Mouse (Mus musculus): Measurements from ENCODE around the gene C2cd5. TPM values are rescaled to one million over a fixed set of nuclear protein-coding genes. Genes with fewer than 3 reads are reported as not detected.
"Not testable (repeated sequence)": the region's sequence is repeated elsewhere in the genome, so short reads cannot be mapped to it uniquely, and the experiment has no call there.

C2cd5 gene
- polyA plus RNA-seq, 1 experiment from 2014 or later, result 28.5 TPM

DNA sequence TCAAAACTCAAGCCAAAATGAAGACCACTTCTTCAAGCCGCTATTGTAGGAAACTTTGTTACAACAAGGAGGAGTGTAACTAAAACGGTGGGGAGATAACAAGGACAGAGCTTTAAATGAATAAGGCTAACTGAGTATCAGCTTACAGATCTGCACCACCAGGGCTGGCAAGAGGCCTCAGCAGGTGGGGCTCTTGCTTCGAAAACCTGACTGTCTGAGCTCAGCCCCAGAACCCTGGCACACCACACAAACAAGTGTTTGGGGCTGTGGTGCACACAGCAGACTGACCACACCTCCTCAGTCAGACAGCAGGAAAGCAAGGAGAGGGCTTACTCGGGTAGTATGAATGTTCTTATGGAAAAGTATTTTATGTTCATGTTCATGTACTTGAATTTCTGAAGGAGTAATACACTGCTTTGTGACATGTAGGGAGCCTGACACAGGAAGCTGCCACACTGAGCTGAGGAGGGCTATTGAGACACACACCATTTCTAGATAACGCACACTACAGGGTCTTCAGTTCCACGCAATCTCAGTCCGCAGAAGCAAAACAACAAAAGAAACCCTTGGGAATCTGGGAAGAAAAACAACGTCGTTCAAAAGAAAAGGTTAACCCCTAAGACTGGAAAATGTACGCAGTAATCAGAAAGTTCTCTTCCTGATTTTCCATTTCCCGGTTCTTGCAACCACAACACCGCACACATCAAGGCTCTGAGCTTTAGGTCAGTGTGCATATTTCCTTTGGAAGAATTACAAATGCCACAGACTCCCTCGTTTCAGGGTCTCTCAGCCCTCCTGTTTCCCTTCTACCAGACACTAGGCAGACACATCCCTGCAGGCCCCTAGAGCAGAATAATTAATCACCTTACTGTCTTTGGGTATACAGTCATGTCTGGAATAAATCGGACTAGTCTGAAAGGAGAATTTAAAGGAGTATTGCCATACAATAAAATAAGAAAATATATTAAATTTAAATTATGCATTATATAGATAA, 105.9 kb downstream of the C2cd5 start:
- no peaks in the 10 kb centered on the region for H3K9me3 ChIP-seq
- H3K27me3 ChIP-seq (ENCODE audit: insufficient read depth, poor library complexity, severe bottlenecking), result no peaks in the 10 kb centered on the region; the same call in 1 of the 2 replicates
- peak overlapping the region; percentile 83 for H3K27ac ChIP-seq
- no peaks in the 10 kb centered on the region for H3K36me3 ChIP-seq
- H3K4me1 ChIP-seq, result peaks cover 42% of the 10 kb centered on the region
- 26% methylated on average over 14 of the region's 14 CpGs for WGBS
- DNase-seq (ENCODE audit: low spot score), result peak; percentile 79
- 0 out of 2 replicates have a peak overlapping the region, but pooled peaks have one; percentile 6 for H3K4me3 ChIP-seq

- peak overlapping the region; percentile 83 for H3K27ac ChIP-seq
- H3K36me3 ChIP-seq, result no peaks in the 10 kb centered on the region
- no peak overlapping the region for H3K4me3 ChIP-seq
- no peaks in the 10 kb centered on the region for H3K9me3 ChIP-seq
- peaks cover 42% of the 10 kb centered on the region for H3K4me1 ChIP-seq
- WGBS, result 75% methylated on average over 2 of the region's 2 CpGs
- no peaks in the 10 kb centered on the region; the same call in 1 of the 2 replicates for H3K27me3 ChIP-seq (ENCODE audit: insufficient read depth, poor library complexity, severe bottlenecking)
- DNase-seq (ENCODE audit: low spot score), result peak; percentile 45
These were observed 107.0 kb downstream of the C2cd5 start for GRCm38 (mm10) chr6:142992971-142993370.

DNA sequence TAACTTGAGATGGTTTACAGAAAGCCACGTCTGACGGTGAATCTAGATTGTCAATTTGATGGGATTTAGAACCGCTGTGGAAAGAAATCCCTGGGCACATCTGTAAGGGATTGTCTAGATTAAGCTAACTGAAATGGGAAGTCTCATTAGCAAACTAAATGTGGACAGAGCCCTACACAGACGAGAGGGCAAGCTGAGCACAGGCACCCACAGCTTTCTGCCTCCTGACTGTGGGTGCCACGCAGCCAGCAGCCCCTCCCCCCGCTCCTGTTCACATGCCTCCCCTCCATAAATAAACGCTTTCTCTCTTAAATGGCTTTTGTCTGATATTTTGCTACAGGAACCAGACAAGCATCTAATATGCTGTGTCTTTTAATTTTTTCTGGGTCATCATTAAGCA, 107.8 kb downstream of the C2cd5 start:
- no peaks in the 10 kb centered on the region for H3K9me3 ChIP-seq
- DNase-seq (ENCODE audit: low spot score), result peak; percentile 24
- H3K27ac ChIP-seq, result peak overlapping the region; percentile 47
- H3K36me3 ChIP-seq, result no peaks in the 10 kb centered on the region
- H3K4me1 ChIP-seq, result peaks cover 42% of the 10 kb centered on the region
- 48% methylated on average over 7 of the region's 7 CpGs for WGBS
- H3K27me3 ChIP-seq (ENCODE audit: insufficient read depth, poor library complexity, severe bottlenecking), result no peaks in the 10 kb centered on the region; the same call in 1 of the 2 replicates
- H3K4me3 ChIP-seq, result no peak overlapping the region

DNA sequence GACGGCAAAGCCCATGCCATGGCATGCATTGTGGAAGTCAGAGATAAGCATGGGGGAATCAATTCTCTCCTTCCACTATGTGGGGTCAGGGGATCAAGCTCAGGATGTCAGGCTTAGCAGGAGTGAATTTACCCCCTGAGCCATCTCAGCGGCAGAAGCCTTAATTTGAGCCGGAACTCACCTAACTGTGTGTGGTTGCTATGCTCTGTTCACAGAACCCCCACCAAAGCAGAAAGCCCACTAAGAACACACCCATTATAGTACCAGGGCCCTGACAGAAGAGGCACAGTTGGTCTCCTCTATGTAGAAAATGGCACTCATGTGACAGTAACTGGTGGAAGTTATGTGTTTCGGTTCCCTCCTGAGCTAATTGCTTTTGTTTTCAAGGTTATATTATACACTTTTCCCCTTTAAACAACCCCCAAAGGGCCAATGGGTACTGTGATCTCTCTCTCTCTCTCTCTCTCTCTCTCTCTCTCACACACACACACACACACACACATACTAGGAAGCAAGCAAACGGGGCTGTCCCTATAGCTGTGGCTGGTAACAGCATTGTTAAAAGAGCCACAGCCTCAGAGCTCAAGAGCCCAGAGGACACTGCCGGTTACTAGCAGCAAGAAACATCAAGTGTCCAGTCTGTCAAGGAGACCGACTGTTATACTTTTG, 108.4 kb downstream of the C2cd5 start:
- H3K27ac ChIP-seq, result peak overlapping the region; percentile 47
- DNase-seq (ENCODE audit: low spot score), result peak; percentile 55
- 43% methylated on average over 7 of the region's 7 CpGs for WGBS
- H3K36me3 ChIP-seq, result no peaks in the 10 kb centered on the region
- H3K27me3 ChIP-seq (ENCODE audit: insufficient read depth, poor library complexity, severe bottlenecking), result no peaks in the 10 kb centered on the region; the same call in 1 of the 2 replicates
- H3K9me3 ChIP-seq, result no peaks in the 10 kb centered on the region
- no peak overlapping the region for H3K4me3 ChIP-seq
- peaks cover 42% of the 10 kb centered on the region for H3K4me1 ChIP-seq

GRCm38 (mm10) chr6:142990516-142990915, 109.4 kb downstream of the C2cd5 start:
- DNase-seq (ENCODE audit: low spot score), result peak; percentile 66
- H3K27ac ChIP-seq, result no peak overlapping the region
- no peak overlapping the region for H3K4me3 ChIP-seq
- no peaks in the 10 kb centered on the region for H3K9me3 ChIP-seq
- WGBS, result 78% methylated on average over 9 of the region's 9 CpGs
- H3K27me3 ChIP-seq (ENCODE audit: insufficient read depth, poor library complexity, severe bottlenecking), result no peaks in the 10 kb centered on the region; the same call in 1 of the 2 replicates
- no peaks in the 10 kb centered on the region for H3K36me3 ChIP-seq
- H3K4me1 ChIP-seq, result peaks cover 39% of the 10 kb centered on the region

DNA sequence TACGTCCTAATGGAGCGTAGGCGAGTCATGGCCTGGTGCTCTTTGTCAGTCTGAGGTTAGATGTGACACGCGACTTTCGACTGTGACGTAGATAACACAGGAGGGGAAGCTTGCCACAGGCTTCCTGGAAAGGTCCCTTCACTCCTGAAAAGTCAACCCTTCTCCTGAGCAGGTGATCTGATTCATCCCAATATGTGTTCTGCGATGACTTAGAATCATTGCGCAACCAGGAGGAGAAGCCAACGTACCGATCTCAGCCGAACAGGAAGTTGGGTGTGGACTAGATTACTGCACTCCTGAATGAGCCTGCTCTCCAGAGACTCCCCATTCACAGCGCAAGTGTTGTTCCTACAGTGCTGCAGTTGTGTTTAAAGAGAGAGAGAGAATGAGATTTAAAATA, 110.4 kb downstream of the C2cd5 start:
- DNase-seq (ENCODE audit: low spot score), result peak; percentile 75
- Histone ChIP-seq H3K4me1 (peaks cover 34% of the 10 kb centered on the region), H3K4me3 (no peak overlapping the region), H3K27me3 (ENCODE audit: insufficient read depth, poor library complexity, severe bottlenecking) (no peaks in the 10 kb centered on the region; the same call in 1 of the 2 replicates), H3K36me3 (no peaks in the 10 kb centered on the region), H3K9me3 (no peaks in the 10 kb centered on the region), H3K27ac (no peak overlapping the region)
- 72% methylated on average over 13 of the region's 13 CpGs for WGBS

DNA sequence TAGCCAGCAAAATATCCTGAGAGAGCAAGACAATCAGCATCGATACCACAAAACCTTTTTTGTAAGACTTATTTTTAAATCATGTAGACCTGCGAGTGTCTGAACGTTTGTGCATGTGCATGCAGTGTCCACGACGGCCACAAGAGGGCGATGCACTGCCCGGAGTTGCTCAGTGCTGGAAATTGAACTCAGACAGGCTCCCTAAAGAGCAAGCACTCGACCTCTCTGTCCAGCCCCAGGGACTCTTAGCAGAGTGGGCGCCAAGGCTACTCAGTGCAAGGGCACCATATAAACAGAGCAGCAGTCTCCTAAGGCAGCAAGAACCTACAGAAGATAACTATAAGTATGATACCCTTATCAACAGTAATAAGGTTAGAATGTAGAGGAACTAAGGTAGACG, 111.2 kb downstream of the C2cd5 start:
- Histone ChIP-seq H3K4me1 (peaks cover 28% of the 10 kb centered on the region), H3K27ac (no peak overlapping the region), H3K36me3 (no peaks in the 10 kb centered on the region), H3K9me3 (no peaks in the 10 kb centered on the region), H3K27me3 (ENCODE audit: insufficient read depth, poor library complexity, severe bottlenecking) (no peaks in the 10 kb centered on the region; the same call in 1 of the 2 replicates), H3K4me3 (no peak overlapping the region)
- DNase-seq (ENCODE audit: low spot score), result peak; percentile 80
- WGBS, result 30% methylated on average over 10 of the region's 10 CpGs

- no peaks in the 10 kb centered on the region for H3K36me3 ChIP-seq
- H3K4me1 ChIP-seq, result peaks cover 23% of the 10 kb centered on the region
- H3K27me3 ChIP-seq (ENCODE audit: insufficient read depth, poor library complexity, severe bottlenecking), result no peaks in the 10 kb centered on the region; the same call in 1 of the 2 replicates
- peak; percentile 68 for DNase-seq (ENCODE audit: low spot score)
- H3K4me3 ChIP-seq, result no peak overlapping the region
- H3K9me3 ChIP-seq, result no peaks in the 10 kb centered on the region
- no peak overlapping the region for H3K27ac ChIP-seq
- 63% methylated on average over 6 of the region's 6 CpGs for WGBS
These were observed 111.7 kb downstream of the C2cd5 start for GRCm38 (mm10) chr6:142988231-142988630.

- 71% methylated on average over 6 of the region's 6 CpGs for WGBS
- Histone ChIP-seq H3K4me1 (peaks cover 19% of the 10 kb centered on the region), H3K36me3 (no peaks in the 10 kb centered on the region), H3K9me3 (no peaks in the 10 kb centered on the region), H3K4me3 (no peak overlapping the region), H3K27me3 (ENCODE audit: insufficient read depth, poor library complexity, severe bottlenecking) (no peaks in the 10 kb centered on the region), H3K27ac (no peak overlapping the region)
- DNase-seq (ENCODE audit: low spot score), result peak; percentile 51
These were observed 112.3 kb downstream of the C2cd5 start for GRCm38 (mm10) chr6:142987616-142988015.

- H3K27me3 ChIP-seq (ENCODE audit: insufficient read depth, poor library complexity, severe bottlenecking); H3K9me3 ChIP-seq; H3K4me3 ChIP-seq; H3K27ac ChIP-seq; H3K36me3 ChIP-seq: not testable (repeated sequence)
- 86% methylated on average over 9 of the region's 9 CpGs for WGBS
- peaks cover 11% of the 10 kb centered on the region for H3K4me1 ChIP-seq
- DNase-seq (ENCODE audit: low spot score), result peak; percentile 17
These were observed 113.2 kb downstream of the C2cd5 start for GRCm38 (mm10) chr6:142986706-142987105.

DNA sequence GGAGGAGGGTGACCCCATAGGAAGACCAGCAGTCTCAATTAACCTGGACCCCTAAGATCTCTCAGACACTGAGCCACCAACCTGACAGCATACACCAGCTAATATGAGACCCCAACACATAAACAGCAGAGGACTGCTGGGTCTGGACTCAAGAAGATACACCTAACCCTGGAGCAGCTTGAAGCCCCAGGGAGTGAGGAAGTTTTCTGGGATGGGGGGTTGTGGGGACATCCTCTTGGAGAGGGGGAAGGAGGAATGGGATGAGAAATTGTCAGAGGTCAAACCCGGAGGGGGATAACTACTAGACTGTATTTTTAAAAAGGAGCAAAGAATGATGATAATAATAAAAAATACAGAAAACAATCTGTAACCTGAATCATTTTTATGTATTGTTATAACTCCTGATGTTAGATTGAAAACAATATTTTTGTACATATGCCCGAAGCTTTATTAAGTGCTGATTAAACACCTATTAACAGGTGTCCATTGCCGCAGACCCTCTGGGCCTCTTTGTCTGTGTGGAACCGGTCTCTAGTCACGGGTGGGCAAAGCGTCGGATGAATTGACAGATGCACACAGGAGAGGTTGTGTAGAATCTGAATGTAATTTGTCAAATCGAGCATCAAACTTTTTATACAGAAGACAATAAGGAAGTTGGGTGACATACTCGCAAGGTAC, 114.2 kb downstream of the C2cd5 start:
- H3K4me1 ChIP-seq; H3K4me3 ChIP-seq; H3K27ac ChIP-seq; H3K9me3 ChIP-seq; H3K27me3 ChIP-seq (ENCODE audit: insufficient read depth, poor library complexity, severe bottlenecking); H3K36me3 ChIP-seq: not testable (repeated sequence)
- DNase-seq (ENCODE audit: low spot score), result peak; percentile 58
- WGBS, result 91% methylated on average over 9 of the region's 9 CpGs
